Mouse (Mus musculus): ENCODE results near the gene Aaed1. TPM values are rescaled to one million over a fixed set of nuclear protein-coding genes. Genes with fewer than 3 reads are reported as not detected.

Gene Aaed1
- polyA plus RNA-seq, 1 experiment from 2014 or later: 51.9 TPM

DNA sequence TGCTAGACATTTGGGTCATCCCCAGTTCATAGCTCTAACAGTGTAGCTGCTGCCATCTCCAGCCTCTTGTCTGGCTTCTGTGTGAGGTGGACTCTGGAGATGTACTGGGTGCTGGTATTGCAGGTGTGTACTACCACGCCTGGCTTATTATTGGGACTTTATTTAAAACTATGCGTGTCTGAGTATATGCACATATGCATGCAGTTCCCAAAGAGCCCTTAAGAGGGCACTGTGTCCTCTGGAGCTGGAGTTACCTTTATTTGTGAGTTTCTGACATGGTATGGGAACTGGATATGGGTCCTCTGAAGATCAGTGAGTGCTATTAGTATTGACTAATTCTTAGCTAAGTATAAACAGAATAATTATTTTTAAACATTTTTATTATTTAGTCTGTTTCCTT, 27.8 kb downstream of the Aaed1 start:
- no peaks in the 10 kb centered on the region for H3K27me3 ChIP-seq (ENCODE audit: insufficient read depth, low read length)
- no peak overlapping the region for H3K27ac ChIP-seq (ENCODE audit: low read depth)
- 0 out of 2 replicates have a peak, but pooled peaks have one; percentile 34 for TF ChIP-seq CTCF (IDR thresholded peaks at IDR 0.05; ENCODE audit: low read depth)
- H3K36me3 ChIP-seq (ENCODE audit: insufficient read depth): no peaks in the 10 kb centered on the region
- H3K4me1 ChIP-seq (ENCODE audit: insufficient read depth): no peaks in the 10 kb centered on the region
- H3K9ac ChIP-seq: no peak overlapping the region
- DNase-seq (no peak), ATAC-seq (ENCODE audit: insufficient read depth) (no peak)
- H3K9me3 ChIP-seq (ENCODE audit: low read depth, low read length): no peaks in the 10 kb centered on the region
- no peak overlapping the region for H3K4me3 ChIP-seq (ENCODE audit: low read depth, low read length)
- 95% methylated on average over 2 of the region's 2 CpGs for WGBS
- no peak overlapping the region for H3K4me2 ChIP-seq

DNA sequence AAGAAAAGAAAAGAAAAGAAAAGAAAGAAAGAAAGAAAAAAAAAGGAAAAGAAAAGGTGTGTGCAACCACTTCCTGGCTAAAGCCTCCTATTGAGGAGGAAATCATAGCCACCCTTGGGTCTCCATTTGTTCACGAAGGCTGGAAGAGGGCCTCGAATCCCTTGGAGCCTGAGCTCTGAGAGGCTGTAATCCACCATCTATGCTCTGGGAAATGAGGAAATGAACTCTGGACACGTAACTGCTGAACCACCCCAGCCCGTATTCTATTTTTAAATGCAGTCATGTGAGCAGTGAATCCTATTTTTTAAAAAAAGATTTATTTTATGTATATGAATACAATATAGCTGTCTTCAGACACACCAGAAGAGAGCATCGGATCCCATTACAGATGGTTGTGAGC, 31.6 kb downstream of the Aaed1 start:
- Histone ChIP-seq H3K27ac (ENCODE audit: low read depth) (no peak overlapping the region), H3K27me3 (ENCODE audit: insufficient read depth, low read length) (no peaks in the 10 kb centered on the region), H3K4me3 (ENCODE audit: low read depth, low read length) (no peak overlapping the region), H3K4me2 (no peak overlapping the region), H3K4me1 (ENCODE audit: insufficient read depth) (no peaks in the 10 kb centered on the region), H3K9ac (no peak overlapping the region), H3K36me3 (ENCODE audit: insufficient read depth) (no peaks in the 10 kb centered on the region), H3K9me3 (ENCODE audit: low read depth, low read length) (no peaks in the 10 kb centered on the region)
- ATAC-seq (ENCODE audit: insufficient read depth): no peak
- DNase-seq: no peak
- TF ChIP-seq CTCF (IDR thresholded peaks at IDR 0.05; ENCODE audit: low read depth): no peak
- 83% methylated on average over 5 of the region's 5 CpGs for WGBS

- WGBS: 17% methylated on average over 9 of the region's 9 CpGs
- ATAC-seq (ENCODE audit: insufficient read depth): no peak
- no peak for DNase-seq
- Histone ChIP-seq H3K27me3 (ENCODE audit: insufficient read depth, low read length) (no peaks in the 10 kb centered on the region; the same call in 1 of the 2 replicates), H3K27ac (ENCODE audit: low read depth) (no peak overlapping the region), H3K4me3 (ENCODE audit: low read depth, low read length) (peak overlapping the region; percentile 83), H3K4me1 (ENCODE audit: insufficient read depth) (peaks cover 5% of the 10 kb centered on the region; the same call in 1 of the 2 replicates), H3K36me3 (ENCODE audit: insufficient read depth) (no peaks in the 10 kb centered on the region), H3K9me3 (ENCODE audit: low read depth, low read length) (no peaks in the 10 kb centered on the region), H3K9ac (peak overlapping the region; percentile 68; the same call in 1 of the 2 replicates), H3K4me2 (peak overlapping the region; percentile 99)
- TF ChIP-seq CTCF (IDR thresholded peaks at IDR 0.05; ENCODE audit: low read depth): no peak
Measured at GRCm38 (mm10) chr13:64275754-64276127, 36.8 kb downstream of the Aaed1 start.

DNA sequence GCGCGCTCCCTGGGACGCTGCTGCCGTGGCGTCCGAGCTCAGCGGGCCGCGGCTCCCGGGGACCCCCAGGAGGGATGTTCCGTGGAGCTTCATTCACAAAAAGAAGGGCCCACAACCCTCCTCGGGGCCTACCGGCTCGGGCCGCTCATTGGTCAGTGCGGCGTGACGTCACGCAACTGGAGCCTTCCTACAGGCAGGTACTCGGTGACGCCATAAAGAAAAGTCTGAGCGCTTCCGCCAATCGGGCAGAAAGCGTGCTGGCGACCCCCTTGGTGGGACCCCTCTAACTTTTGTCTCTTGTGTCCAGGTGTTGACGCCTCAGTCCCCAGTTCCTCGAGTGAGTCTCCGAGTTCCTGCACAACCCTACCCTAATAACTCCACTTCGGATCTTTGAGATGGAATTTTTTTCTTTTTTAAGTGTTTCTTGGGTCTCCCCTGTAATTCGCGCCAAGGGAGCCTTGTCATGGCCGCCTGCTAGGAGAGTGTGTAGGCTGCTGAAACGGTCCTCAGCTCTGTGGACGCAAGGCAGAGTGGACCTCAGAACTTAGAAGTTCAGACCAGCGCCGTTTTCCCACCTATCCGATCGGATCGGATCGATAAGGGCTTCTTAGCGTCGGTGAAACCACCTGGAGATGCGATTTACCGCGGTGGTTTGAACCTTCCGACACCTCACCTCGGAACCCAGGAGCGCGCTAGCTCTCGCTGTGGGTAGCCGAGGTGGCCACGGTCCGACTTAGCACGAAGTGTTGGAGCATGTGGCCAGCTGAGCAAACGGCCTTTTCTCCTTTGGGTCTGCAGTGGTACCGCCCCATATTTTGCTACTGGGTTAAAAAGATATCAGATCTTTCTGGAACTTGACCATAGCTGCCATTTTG, 37.4 kb downstream of the Aaed1 start, which contains the start of gene Cdc14b:
Gene Cdc14b (minus strand): TSS at position 412 of the 875 bp plus-strand sequence.
- no peaks in the 10 kb centered on the region for H3K36me3 ChIP-seq (ENCODE audit: insufficient read depth)
- H3K4me2 ChIP-seq: peak within 1 kb of the TSS; percentile 99
- no peaks in the 10 kb centered on the region; the same call in 1 of the 2 replicates for H3K27me3 ChIP-seq (ENCODE audit: insufficient read depth, low read length)
- peaks cover 5% of the 10 kb centered on the region; the same call in 1 of the 2 replicates for H3K4me1 ChIP-seq (ENCODE audit: insufficient read depth)
- peak; percentile 96 for DNase-seq
- WGBS: under 1% methylated on average over 57 of the region's 57 CpGs
- peak within 1 kb of the TSS; percentile 68 for H3K9ac ChIP-seq
- H3K4me3 ChIP-seq (ENCODE audit: low read depth, low read length): peak within 1 kb of the TSS; percentile 83
- no peak within 1 kb of the TSS for H3K27ac ChIP-seq (ENCODE audit: low read depth)
- H3K9me3 ChIP-seq (ENCODE audit: low read depth, low read length): no peaks in the 10 kb centered on the region
- peak; percentile 96 for ATAC-seq (ENCODE audit: insufficient read depth)
- TF ChIP-seq CTCF (IDR thresholded peaks at IDR 0.05; ENCODE audit: low read depth): no peak

DNA sequence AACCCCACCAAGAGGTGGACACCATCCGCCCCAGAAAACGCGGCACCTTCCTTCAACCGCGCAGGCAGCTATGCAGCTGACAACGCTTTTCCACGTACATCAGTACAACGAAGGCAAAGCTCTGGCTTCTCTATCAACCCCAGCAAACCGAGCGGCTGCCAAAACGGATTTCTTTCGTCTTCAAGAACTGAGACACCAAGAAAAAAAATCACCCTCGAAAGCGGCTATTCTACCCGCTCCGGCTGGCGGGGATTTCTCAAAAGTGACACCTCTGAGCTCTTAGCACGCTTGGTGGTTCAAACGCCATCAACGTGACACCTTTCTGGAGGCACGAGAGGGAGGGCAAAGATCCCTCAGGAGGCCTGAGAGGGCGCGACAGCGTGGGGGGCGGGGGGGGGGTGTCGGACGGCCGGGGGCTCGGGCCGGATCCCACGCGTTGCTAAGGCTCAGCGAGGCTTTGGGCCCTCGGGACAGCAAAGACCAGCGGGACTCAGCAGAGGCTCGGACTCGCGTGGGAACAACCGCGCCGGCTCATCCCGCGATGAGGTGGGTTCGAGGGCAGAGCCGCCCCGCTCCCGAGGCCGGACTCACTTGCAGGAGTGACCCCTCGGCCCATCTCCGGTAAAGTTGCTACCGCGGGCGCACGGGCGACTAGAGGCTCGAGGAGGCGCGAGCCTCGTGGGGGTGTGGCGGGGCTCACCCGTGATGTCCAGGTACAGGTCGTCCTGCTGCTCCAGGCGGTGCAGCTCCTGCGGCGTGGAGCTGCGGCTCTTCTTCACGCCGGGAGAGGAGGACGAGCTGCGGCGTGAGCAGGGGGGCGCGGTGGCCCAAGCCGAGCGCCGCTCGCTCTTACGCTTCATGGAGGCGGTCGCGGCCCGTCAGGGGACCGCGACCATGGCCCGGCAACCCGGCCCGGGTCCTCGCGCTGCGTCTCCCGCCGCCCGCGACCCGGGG, 38.3 kb downstream of the Aaed1 start:
- Histone ChIP-seq H3K27ac (ENCODE audit: low read depth) (no peak overlapping the region), H3K36me3 (ENCODE audit: insufficient read depth) (no peaks in the 10 kb centered on the region), H3K9ac (peak overlapping the region; percentile 68), H3K9me3 (ENCODE audit: low read depth, low read length) (no peaks in the 10 kb centered on the region), H3K4me1 (ENCODE audit: insufficient read depth) (peaks cover 5% of the 10 kb centered on the region; the same call in 1 of the 2 replicates), H3K4me2 (peak overlapping the region; percentile 99), H3K4me3 (ENCODE audit: low read depth, low read length) (peak overlapping the region; percentile 83), H3K27me3 (ENCODE audit: insufficient read depth, low read length) (no peaks in the 10 kb centered on the region; the same call in 1 of the 2 replicates)
- DNase-seq: peak; percentile 78
- TF ChIP-seq CTCF (IDR thresholded peaks at IDR 0.05; ENCODE audit: low read depth): no peak
- WGBS: under 1% methylated on average over 94 of the region's 95 CpGs
- peak; percentile 71 for ATAC-seq (ENCODE audit: insufficient read depth)

DNA sequence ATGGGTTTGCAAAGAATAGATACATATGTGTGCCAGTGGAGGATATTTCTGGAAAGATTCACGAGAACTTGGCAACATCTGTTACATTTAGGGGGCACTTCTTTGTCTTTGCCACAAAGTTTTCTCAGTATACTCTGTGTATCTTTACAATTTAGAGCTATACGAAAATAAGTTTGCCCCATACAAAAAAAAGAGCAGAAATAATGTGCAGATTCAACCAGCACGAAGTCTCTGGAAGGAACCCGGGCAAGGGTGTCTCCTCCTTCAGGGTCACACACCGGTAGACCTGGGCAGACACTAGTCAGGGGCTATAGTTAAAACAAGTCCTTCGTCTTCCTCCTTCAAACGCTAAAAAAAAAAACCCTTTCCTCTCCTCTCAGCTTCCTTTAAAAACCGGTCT, 39.2 kb downstream of the Aaed1 start:
- H3K27me3 ChIP-seq (ENCODE audit: insufficient read depth, low read length): no peaks in the 10 kb centered on the region; the same call in 1 of the 2 replicates
- H3K4me3 ChIP-seq (ENCODE audit: low read depth, low read length): peak overlapping the region; percentile 83
- no peaks in the 10 kb centered on the region for H3K36me3 ChIP-seq (ENCODE audit: insufficient read depth)
- H3K9ac ChIP-seq: peak overlapping the region; percentile 68
- ATAC-seq (ENCODE audit: insufficient read depth) (no peak), DNase-seq (no peak)
- H3K27ac ChIP-seq (ENCODE audit: low read depth): no peak overlapping the region
- peaks cover 5% of the 10 kb centered on the region; the same call in 1 of the 2 replicates for H3K4me1 ChIP-seq (ENCODE audit: insufficient read depth)
- H3K9me3 ChIP-seq (ENCODE audit: low read depth, low read length): no peaks in the 10 kb centered on the region
- WGBS: 31% methylated on average over 8 of the region's 8 CpGs
- TF ChIP-seq CTCF (IDR thresholded peaks at IDR 0.05; ENCODE audit: low read depth): no peak
- peak overlapping the region; percentile 99 for H3K4me2 ChIP-seq

Data from lung, embryonic 14.5 days (tissue).